Mouse (Mus musculus) forebrain, embryonic 13.5 days (tissue): ENCODE data around the gene Crb2. TPM values are rescaled to one million over a fixed set of nuclear protein-coding genes. Genes with fewer than 3 reads are reported as not detected.
A peak's percentile ranks its signal among the peaks of the same experiment; 100 is the strongest.

Experiments used
- ATAC-seq: fragments of 200-750 bp; cut with Nextera tagmentation; 2 replicates; pipeline ENCODE4 v1.8.0; 2017
- H3K27ac ChIP-seq: fragments of 300-500 bp; sonication (generic); 2 replicates; pipeline ENCODE4 v1.5.1; 2015; ENCODE audit warnings: inconsistent platforms, mild to moderate bottlenecking, moderate library complexity
- H3K27me3 ChIP-seq: fragments of 300-500 bp; sonication (generic); 2 replicates; pipeline ENCODE4 v1.6.1; 2015; ENCODE audit warnings: mild to moderate bottlenecking, inconsistent platforms
- H3K36me3 ChIP-seq: fragments of 300-500 bp; sonication (generic); 2 replicates; pipeline ENCODE4 v1.6.1; 2015; ENCODE audit warnings: mild to moderate bottlenecking, inconsistent platforms; ENCODE audit not compliant: poor library complexity, severe bottlenecking
- H3K4me1 ChIP-seq: fragments of 300-500 bp; sonication (generic); 2 replicates; pipeline ENCODE4 v1.6.1; 2015; ENCODE audit warnings: inconsistent platforms
- H3K4me2 ChIP-seq: fragments of 300-500 bp; sonication (generic); 2 replicates; pipeline ENCODE4 v1.6.1; 2015; ENCODE audit warnings: inconsistent platforms, mild to moderate bottlenecking, moderate library complexity
- H3K4me3 ChIP-seq: fragments of 300-500 bp; sonication (generic); 2 replicates; pipeline ENCODE4 v1.5.1; 2015; ENCODE audit warnings: mild to moderate bottlenecking, inconsistent platforms
- H3K9ac ChIP-seq: fragments of 300-500 bp; sonication (generic); 2 replicates; pipeline ENCODE4 v1.6.1; 2015; ENCODE audit warnings: mild to moderate bottlenecking, inconsistent platforms
- H3K9me3 ChIP-seq: fragments of 300-500 bp; sonication (generic); replicated peaks from 2 replicates; pipeline ENCODE4 v1.6.1; 2016; ENCODE audit warnings: inconsistent platforms
- WGBS: fragments of 180-500 bp; shearing (Covaris S2); methylation state at CpG from one replicate; pipeline ENCODE4 v1.1.7; 2015; 5-methylcytosine and 5-hydroxymethylcytosine counted together
- polyA plus RNA-seq: library from polyadenylated mRNA; unstranded; fragments of >200 nt; fragmentation: Nextera tagmentation; extraction: Ambion mirVana; gene quantifications from 2 replicates; pipeline ENCODE4 v1.2.1, GENCODE M21; 2015

The Crb2 gene
- polyA plus RNA-seq, 1 experiment from 2014 or later: 9.1 TPM

DNA sequence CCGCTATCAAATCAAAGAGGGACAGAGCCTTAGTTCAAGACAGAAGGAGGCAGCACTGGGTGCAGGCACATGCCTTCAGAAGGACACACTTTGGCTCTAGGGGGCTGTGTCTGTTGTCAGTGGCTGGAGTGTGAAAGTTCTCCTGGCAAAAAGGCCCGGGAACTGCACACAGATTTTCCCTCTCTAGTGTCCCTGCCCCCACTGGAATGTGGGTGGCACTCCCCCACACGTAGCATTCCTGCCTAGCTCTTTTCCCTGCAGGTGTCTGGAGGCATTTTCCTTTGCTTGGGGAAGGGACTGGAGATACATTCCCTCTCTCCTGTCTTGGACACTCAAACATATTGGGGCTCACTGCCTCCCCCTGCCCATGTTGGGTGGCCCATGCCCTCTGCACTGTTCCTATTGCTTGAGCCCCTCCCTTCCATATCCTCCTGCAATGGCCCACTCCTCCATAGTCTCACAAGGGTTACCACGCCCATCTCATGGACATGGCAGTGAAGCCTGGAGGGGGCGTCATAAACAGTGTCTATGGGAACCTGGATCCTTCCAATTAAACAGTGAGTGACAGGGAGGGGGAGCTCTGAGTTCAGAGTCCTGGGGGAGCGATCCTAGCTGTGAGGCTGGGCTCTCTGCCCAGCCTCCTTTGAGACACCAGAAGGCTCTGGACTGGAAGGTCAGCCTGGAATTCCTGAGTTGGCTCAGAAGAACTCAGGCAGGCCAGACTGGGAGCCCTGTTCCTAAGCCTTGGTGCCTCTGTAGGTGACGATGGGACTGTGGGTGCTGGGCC lies 12.3 kb downstream of the Crb2 start:
- Histone ChIP-seq H3K36me3 (peaks cover 80% of the 10 kb centered on the region), H3K4me2 (no peak overlapping the region), H3K27me3 (no peaks in the 10 kb centered on the region), H3K9me3 (no peaks in the 10 kb centered on the region; the same call in 1 of the 2 replicates), H3K9ac (no peak overlapping the region), H3K27ac (0 out of 2 replicates have a peak overlapping the region, but pooled peaks have one; percentile 26), H3K4me1 (peaks cover 24% of the 10 kb centered on the region), H3K4me3 (no peak overlapping the region)
- WGBS: 59% methylated on average over 7 of the region's 7 CpGs
- peak; percentile 68 for ATAC-seq

DNA sequence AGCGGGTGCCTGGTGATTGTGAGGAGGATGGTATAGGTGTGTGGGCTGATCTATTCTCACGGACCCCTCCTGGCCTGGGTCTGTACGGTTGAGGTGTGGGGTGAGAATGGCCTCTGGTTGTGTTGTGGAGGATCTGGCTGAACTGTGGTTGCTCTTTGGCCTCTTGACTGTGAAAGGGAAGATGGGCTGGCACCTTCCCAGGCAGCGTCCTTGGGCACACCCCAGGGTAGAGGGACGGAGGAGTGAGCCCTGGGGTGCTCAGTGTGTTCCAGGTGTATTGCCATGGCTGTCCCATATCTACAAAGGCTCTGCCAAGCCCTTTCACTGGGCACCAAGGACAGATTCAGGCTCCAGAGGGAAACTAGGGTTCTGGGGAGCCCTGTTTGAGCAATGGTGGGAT lies 13.0 kb downstream of the Crb2 start:
- H3K4me3 ChIP-seq: no peak overlapping the region
- no peak overlapping the region for H3K9ac ChIP-seq
- H3K36me3 ChIP-seq: peaks cover 77% of the 10 kb centered on the region
- H3K27me3 ChIP-seq: no peaks in the 10 kb centered on the region
- no peak for ATAC-seq
- peaks cover 24% of the 10 kb centered on the region for H3K4me1 ChIP-seq
- H3K27ac ChIP-seq: 0 out of 2 replicates have a peak overlapping the region, but pooled peaks have one; percentile 26
- H3K9me3 ChIP-seq: no peaks in the 10 kb centered on the region; the same call in 1 of the 2 replicates
- WGBS: 94% methylated on average over 5 of the region's 5 CpGs
- H3K4me2 ChIP-seq: no peak overlapping the region

DNA sequence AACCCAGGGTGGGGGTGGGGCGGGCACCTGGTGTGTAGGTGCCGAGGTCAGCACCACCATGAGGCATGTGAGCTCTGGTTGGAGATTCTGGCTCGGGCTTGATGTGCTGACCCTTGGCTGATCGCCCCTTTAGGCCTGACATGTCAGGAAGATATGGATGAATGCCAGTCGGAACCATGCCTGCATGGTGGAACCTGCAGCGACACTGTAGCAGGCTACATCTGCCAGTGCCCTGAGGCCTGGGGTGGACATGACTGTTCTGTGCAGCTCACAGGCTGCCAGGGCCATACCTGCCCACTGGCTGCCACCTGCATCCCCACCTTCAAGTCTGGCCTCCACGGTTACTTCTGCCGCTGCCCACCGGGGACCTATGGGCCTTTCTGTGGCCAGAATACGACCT lies 13.9 kb downstream of the Crb2 start:
- Histone ChIP-seq H3K9me3 (no peaks in the 10 kb centered on the region; the same call in 1 of the 2 replicates), H3K27me3 (no peaks in the 10 kb centered on the region), H3K9ac (no peak overlapping the region), H3K36me3 (peaks cover 79% of the 10 kb centered on the region), H3K4me2 (no peak overlapping the region), H3K27ac (no peak overlapping the region), H3K4me1 (peaks cover 24% of the 10 kb centered on the region), H3K4me3 (no peak overlapping the region)
- WGBS: 92% methylated on average over 10 of the region's 10 CpGs
- ATAC-seq: no peak

DNA sequence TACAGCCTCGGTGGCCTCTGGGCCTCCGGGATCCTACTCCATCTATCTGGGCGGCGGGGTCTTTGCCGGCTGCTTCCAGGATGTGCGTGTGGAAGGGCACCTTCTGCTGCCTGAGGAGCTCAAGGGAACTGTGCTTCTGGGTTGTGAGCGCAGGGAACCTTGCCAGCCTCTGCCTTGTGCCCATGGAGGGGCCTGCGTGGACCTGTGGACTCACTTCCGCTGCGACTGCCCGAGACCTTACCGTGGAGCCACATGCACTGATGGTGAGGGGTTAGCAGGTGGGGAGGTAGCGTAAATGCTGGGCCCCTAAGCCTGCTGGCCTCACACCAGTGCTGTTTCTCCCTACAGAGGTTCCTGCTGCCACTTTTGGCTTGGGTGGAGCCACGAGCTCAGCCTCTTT lies 14.7 kb downstream of the Crb2 start:
- no peak overlapping the region for H3K9ac ChIP-seq
- H3K4me1 ChIP-seq: peaks cover 24% of the 10 kb centered on the region
- no peak overlapping the region for H3K4me2 ChIP-seq
- H3K9me3 ChIP-seq: no peaks in the 10 kb centered on the region; the same call in 1 of the 2 replicates
- H3K27ac ChIP-seq: no peak overlapping the region
- peaks cover 75% of the 10 kb centered on the region for H3K36me3 ChIP-seq
- no peak for ATAC-seq
- H3K27me3 ChIP-seq: no peaks in the 10 kb centered on the region
- WGBS: 92% methylated on average over 14 of the region's 14 CpGs
- H3K4me3 ChIP-seq: no peak overlapping the region

DNA sequence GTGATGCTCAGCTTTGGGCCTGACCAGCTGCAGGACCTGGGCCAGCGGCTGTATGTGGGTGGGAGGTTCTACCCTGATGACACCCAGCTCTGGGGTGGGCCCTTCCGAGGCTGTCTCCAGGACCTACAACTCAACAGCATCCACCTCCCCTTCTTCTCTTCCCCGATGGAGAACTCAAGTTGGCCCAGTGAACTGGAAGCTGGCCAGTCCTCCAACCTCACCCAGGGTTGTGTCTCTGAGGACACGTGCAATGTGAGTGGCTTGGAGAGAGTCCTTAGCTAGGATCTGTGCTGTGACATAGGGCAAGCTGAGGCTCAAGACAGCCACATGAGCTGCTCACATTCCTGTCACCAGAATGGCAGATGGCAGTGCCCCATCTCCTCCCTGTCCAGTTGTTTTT lies 15.3 kb downstream of the Crb2 start:
- no peak overlapping the region for H3K4me3 ChIP-seq
- WGBS: 94% methylated on average over 4 of the region's 4 CpGs
- H3K9me3 ChIP-seq: no peaks in the 10 kb centered on the region; the same call in 1 of the 2 replicates
- H3K27ac ChIP-seq: no peak overlapping the region
- no peak for ATAC-seq
- no peak overlapping the region for H3K4me2 ChIP-seq
- no peak overlapping the region for H3K9ac ChIP-seq
- peaks cover 77% of the 10 kb centered on the region for H3K36me3 ChIP-seq
- peaks cover 22% of the 10 kb centered on the region for H3K4me1 ChIP-seq
- H3K27me3 ChIP-seq: no peaks in the 10 kb centered on the region

DNA sequence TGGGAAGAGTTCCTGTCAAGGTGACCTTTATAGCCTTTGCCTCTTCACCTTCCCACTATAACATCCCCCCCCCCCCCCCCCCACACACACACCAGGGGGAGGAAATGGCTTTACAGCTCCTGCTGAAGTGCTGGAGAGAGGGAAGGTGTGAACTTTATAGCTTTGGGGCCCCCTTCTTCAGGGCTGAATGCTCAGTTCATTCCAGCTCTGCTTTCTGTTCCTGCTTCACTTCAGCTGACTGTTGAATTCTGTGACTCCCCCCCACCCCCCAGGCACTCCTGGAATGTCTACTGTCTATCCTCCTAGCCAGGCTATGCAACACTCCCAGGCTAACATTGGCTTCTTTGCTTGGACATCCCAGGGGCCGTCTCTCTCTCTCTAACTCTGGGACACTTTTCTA lies 20.0 kb downstream of the Crb2 start:
- peaks cover 9% of the 10 kb centered on the region for H3K4me1 ChIP-seq
- no peak overlapping the region for H3K4me3 ChIP-seq
- no peak for ATAC-seq
- WGBS: 75% methylated on average over 1 of the region's 1 CpGs
- no peak overlapping the region for H3K9ac ChIP-seq
- H3K27ac ChIP-seq: no peak overlapping the region
- no peak overlapping the region for H3K4me2 ChIP-seq
- H3K27me3 ChIP-seq: no peaks in the 10 kb centered on the region
- H3K36me3 ChIP-seq: peaks cover 81% of the 10 kb centered on the region
- no peaks in the 10 kb centered on the region; the same call in 1 of the 2 replicates for H3K9me3 ChIP-seq

DNA sequence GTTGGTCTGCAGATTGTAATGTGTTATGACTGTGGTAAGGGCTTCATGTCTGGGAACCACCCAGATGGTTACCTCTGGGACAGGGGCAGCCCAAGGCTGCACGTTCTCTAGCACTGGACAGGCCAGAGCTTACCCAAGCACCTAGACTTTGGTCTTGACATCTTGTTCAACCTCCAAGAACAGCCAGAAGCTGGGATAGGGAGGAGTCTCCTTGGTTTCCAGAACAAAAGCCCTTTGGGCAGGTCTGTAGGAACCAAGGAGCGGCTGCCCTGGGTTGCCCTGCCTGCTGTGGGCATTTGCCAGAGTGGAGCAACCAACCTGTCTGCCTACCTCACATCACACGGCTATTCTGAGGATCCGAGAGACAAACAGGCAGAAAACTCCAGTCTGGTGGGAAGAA lies 21.0 kb downstream of the Crb2 start:
- Histone ChIP-seq H3K9me3 (no peaks in the 10 kb centered on the region; the same call in 1 of the 2 replicates), H3K9ac (no peak overlapping the region), H3K4me1 (peaks cover 9% of the 10 kb centered on the region), H3K36me3 (peaks cover 74% of the 10 kb centered on the region), H3K27me3 (no peaks in the 10 kb centered on the region), H3K4me2 (no peak overlapping the region), H3K27ac (no peak overlapping the region), H3K4me3 (no peak overlapping the region)
- no peak for ATAC-seq
- WGBS: 91% methylated on average over 4 of the region's 4 CpGs

DNA sequence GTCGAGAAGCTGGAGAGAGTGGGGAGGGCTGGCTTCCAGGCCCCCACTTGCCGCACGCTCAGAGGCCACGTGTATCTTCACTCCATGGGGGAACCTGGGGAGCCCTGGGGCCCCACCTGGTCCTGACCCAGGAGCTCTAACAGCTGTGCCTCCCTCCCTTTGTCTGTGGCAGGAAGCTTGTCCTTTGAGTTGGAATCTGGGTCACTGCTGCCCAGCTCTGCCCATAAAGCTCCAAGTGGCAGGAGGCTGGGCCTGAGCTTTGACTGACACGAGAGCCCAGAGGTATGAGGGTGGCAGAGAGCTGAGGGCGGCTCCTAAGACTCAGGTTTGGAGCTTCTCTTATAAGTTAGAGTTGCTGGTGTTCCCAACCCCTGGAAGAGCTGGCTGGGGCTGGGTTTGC lies 23.1 kb downstream of the Crb2 start:
- Histone ChIP-seq H3K9me3 (no peaks in the 10 kb centered on the region), H3K9ac (no peak overlapping the region), H3K36me3 (peaks cover 59% of the 10 kb centered on the region), H3K4me1 (peaks cover 12% of the 10 kb centered on the region), H3K27ac (no peak overlapping the region), H3K4me2 (no peak overlapping the region), H3K27me3 (no peaks in the 10 kb centered on the region), H3K4me3 (no peak overlapping the region)
- 45% methylated on average over 6 of the region's 6 CpGs for WGBS
- no peak for ATAC-seq

DNA sequence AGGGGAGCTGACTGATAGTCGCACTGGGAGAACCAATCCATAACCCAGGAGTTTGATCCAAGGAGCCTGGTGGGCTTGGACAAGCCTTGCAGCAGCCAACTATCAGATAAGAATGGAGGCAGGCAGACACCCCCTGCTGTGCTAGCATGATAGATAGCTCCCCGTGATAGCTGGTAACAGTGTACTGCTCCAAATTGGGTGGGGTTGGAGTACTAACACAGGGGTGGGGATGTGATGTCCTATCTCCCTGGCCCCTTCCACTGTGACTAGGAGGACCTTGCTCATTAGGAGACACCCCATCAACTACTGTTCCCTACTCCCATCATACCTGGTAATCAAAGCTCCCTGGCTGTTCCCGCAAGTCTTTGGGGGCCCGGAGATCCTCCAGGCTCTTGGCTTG lies 25.6 kb downstream of the Crb2 start:
- Histone ChIP-seq H3K4me1 (peaks cover 12% of the 10 kb centered on the region), H3K4me2 (no peak overlapping the region), H3K9ac (no peak overlapping the region), H3K4me3 (no peak overlapping the region), H3K36me3 (peaks cover 48% of the 10 kb centered on the region), H3K27me3 (no peaks in the 10 kb centered on the region), H3K9me3 (no peaks in the 10 kb centered on the region), H3K27ac (no peak overlapping the region)
- WGBS: 82% methylated on average over 4 of the region's 4 CpGs
- ATAC-seq: no peak

DNA sequence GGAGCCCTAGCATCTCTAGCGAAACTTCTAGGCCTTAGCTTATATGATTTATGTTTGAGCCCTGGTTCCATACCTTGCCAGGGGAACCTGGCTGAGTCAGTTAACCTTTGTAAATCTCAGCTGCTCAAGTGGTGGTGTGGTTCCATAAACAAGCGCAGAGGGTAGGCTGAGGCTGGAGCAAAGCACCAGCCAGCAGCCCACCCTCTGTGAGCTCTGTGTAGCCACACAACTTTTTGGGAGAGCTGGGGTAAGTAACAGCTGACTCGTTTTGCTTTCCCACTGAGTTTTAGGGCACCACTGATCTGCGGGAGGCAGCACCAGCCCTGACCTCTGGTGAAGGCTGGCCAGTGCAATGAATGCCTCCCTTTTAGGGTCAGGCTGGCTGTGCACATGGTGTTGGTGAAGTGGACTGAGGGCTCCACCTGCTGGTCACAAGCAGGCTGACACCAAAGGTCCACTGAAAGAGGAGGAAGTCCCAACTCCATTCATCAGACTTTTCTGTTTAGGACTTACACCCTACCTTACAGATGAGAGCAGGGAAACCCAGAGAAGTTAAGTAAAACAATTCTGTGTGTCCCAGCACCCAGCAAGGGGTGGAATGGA lies 26.7 kb downstream of the Crb2 start:
- Histone ChIP-seq H3K27ac (no peak overlapping the region), H3K36me3 (peaks cover 38% of the 10 kb centered on the region), H3K4me1 (peaks cover 12% of the 10 kb centered on the region), H3K9ac (no peak overlapping the region), H3K4me2 (no peak overlapping the region), H3K4me3 (no peak overlapping the region), H3K27me3 (no peaks in the 10 kb centered on the region), H3K9me3 (no peaks in the 10 kb centered on the region)
- ATAC-seq: peak; percentile 76
- 39% methylated on average over 4 of the region's 4 CpGs for WGBS

DNA sequence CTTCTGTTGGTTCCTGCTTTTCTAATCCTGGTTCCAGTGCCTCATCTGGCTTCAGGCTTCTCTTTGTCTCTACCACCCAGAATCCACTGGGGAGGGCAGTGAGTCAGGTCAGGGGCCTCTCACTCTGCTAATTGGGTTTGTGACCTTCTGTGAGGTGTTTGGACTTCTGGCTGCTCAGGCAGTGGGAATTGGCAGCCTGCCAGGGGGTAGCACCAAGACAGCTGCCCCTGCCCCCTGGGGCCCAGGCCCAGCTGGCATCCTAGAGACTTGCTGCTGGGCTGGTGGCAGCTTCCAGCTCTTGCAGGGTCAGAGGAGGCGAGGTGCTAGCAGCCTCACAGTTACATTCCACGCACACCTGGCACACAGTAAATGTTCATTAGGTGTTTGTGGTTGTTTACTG lies 35.6 kb downstream of the Crb2 start:
- Histone ChIP-seq H3K4me2 (no peak overlapping the region), H3K27me3 (no peaks in the 10 kb centered on the region), H3K4me1 (peaks cover 27% of the 10 kb centered on the region), H3K36me3 (peaks cover 23% of the 10 kb centered on the region; the same call in 1 of the 2 replicates), H3K27ac (peak overlapping the region; percentile 5; the same call in 1 of the 2 replicates), H3K4me3 (no peak overlapping the region), H3K9me3 (no peaks in the 10 kb centered on the region), H3K9ac (no peak overlapping the region)
- 68% methylated on average over 2 of the region's 2 CpGs for WGBS
- ATAC-seq: no peak

DNA sequence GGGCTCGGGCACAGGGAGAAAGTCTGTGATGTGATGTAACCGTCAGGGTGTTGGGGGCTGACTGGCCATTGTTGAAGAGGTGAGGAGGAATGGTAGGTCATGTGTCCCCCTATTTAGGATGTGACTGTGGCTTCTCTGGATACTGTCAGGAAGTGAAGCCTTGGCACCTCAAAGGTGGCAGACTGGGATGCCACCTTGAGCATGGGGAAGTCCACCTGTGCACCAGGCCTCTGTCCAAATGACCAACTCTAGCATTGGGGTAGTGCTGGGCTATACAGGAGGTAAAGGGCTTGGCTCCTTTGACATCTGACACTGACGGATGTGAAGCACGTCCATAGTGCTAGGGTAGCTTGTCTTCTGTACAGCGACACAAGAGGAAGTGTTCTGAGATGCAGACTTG lies 36.4 kb downstream of the Crb2 start:
- no peaks in the 10 kb centered on the region for H3K9me3 ChIP-seq
- H3K27ac ChIP-seq: no peak overlapping the region
- no peak overlapping the region for H3K9ac ChIP-seq
- H3K27me3 ChIP-seq: no peaks in the 10 kb centered on the region
- H3K4me2 ChIP-seq: no peak overlapping the region
- no peak overlapping the region for H3K4me3 ChIP-seq
- H3K4me1 ChIP-seq: peaks cover 34% of the 10 kb centered on the region
- peaks cover 23% of the 10 kb centered on the region; the same call in 1 of the 2 replicates for H3K36me3 ChIP-seq
- 94% methylated on average over 5 of the region's 5 CpGs for WGBS
- ATAC-seq: no peak
